Mouse (Mus musculus) testis, adult 2 months (tissue): ENCODE data around the gene Sucnr1.

Source experiments
- CTCF ChIP-seq: fragments of 200-500 bp; IDR thresholded peaks from 2 replicates; pipeline ENCODE4 v1.5.1; 2012; ENCODE audit warnings: low read depth, mild to moderate bottlenecking, inconsistent platforms, low read length, moderate library complexity; ENCODE audit not compliant: control insufficient read depth, insufficient read depth, insufficient replicate concordance
- POLR2A ChIP-seq: fragments of 200-500 bp; IDR thresholded peaks from 2 replicates; pipeline ENCODE4 v1.6.1; 2012; ENCODE audit warnings: low read depth, mild to moderate bottlenecking, inconsistent platforms, low read length, moderate library complexity; ENCODE audit not compliant: control insufficient read depth

- TF ChIP-seq CTCF (no peak), POLR2A (no peak)
These were observed 27.1 kb downstream of the Sucnr1 start for GRCm38 (mm10) chr3:60108815-60109214.
